Mouse (Mus musculus): ENCODE measurements at regions not wholly inside any gene's neighbourhood (a gene's known extent, or its start where the extent isn't known, plus 50 kb on each side); places are given as distances from the start of the nearest gene placed in this dataset.

DNA sequence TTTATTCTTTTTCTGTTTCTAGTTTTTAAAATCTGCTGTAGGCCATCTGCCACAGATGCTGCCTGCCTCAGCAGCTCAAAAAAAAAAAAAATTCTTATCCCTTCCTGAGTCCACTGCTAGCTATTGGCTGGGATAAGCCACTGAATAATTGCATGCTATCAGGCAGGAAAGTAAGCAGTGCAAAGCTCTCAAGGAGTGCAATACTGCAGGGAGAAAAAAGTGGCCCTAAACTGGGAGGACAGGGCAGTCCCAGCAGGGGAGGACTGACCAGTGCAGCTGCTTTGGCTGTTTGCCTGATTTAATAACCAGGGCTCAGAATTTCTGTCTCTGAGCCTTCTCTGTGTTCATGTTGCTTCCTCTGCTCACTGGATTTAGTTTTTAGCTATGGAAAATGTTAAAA, 544.4 kb upstream of the Marcks start:
- TF ChIP-seq POLR2A (IDR thresholded peaks at IDR 0.05; ENCODE audit: low read depth, low read length) (no peak), CTCF (conservative IDR thresholded peaks at IDR 0.05; ENCODE audit: insufficient read depth, insufficient read length, low read depth, low read length) (no peak)

Data from kidney, adult 2 months (tissue).